ENCODE assay signal across 14 mouse cellular contexts in the genomic region with DNA sequence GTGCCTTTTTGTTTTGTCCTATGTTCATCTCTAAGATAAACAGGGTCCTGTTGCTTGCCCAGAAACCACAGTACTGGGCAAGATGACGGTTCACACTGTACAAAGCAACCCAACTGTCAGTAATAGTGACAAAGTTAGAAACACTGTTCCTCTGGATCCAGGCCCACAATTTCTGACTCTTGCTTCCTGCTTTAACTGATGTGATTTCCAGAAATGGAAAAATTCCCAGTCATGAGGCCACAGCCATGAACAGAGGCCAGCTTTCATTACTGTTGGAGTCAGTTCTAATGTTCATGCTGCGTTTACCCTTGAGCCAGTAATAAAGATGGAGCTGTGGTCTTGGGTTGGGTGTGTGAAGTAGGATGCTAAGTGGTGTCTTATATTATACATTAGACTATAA.
DNase-seq lines count a peak whose midpoint lies in the region; ATAC-seq and TF ChIP-seq lines count a peak whose summit lies in the region.
"Had no signal": no experiment of that assay in that cellular context is flagged by ENCODE, and none has a peak within 500 bp of the region (broad histone marks: within the 10 kb centered on the region; RNA-seq: fewer than 3 reads in every experiment).

No protein-coding gene starts in this region.

- H3K4me1 ChIP-seq in heart, embryonic 12.5 days (replicated peaks), result no peaks in the 10 kb centered on the region
- no peaks in the 10 kb centered on the region for H3K4me1 ChIP-seq in lung, embryonic 16.5 days (replicated peaks; ENCODE audit: control insufficient read depth, insufficient read depth, low read length)
- H3K4me1 ChIP-seq in lung, adult 2 months (ENCODE audit: control insufficient read depth, insufficient read depth, low read length), result no peaks in the 10 kb centered on the region
- H3K4me1 ChIP-seq in heart, embryonic 16.5 days (ENCODE audit: control insufficient read depth, insufficient read depth, low read length), result no peaks in the 10 kb centered on the region
- H3K4me1 ChIP-seq in intestine, postnatal 0 days (replicated peaks; ENCODE audit: control insufficient read depth, insufficient read depth, low read length), result no peaks in the 10 kb centered on the region
- H3K4me1 ChIP-seq in hindbrain, embryonic 13.5 days (replicated peaks), result no peaks in the 10 kb centered on the region
- H3K4me1 ChIP-seq: forebrain, embryonic 15.5 days; liver, embryonic 13.5 days; megakaryocyte, embryonic 14.5 days had no signal

- TF ChIP-seq POLR2A in lung, adult 2 months (IDR thresholded peaks at IDR 0.05; ENCODE audit: borderline replicate concordance, extremely low read depth, low read depth, low read length), result no peak

- H3K36me3 ChIP-seq in heart, embryonic 12.5 days, result no peaks in the 10 kb centered on the region
- H3K36me3 ChIP-seq in lung, embryonic 16.5 days (ENCODE audit: control insufficient read depth, insufficient read depth, low read length), result no peaks in the 10 kb centered on the region
- H3K36me3 ChIP-seq in heart, embryonic 16.5 days (ENCODE audit: control insufficient read depth, insufficient read depth), result no peaks in the 10 kb centered on the region
- no peaks in the 10 kb centered on the region for H3K36me3 ChIP-seq in intestine, postnatal 0 days (ENCODE audit: control insufficient read depth, insufficient read depth)
- no peaks in the 10 kb centered on the region for H3K36me3 ChIP-seq in hindbrain, embryonic 13.5 days
- H3K36me3 ChIP-seq: forebrain, embryonic 15.5 days; liver, embryonic 13.5 days had no signal

- 50% methylated on average over 2 of the region's 2 CpGs for WGBS in heart, embryonic 12.5 days
- WGBS in lung, embryonic 16.5 days, result 54% methylated on average over 2 of the region's 2 CpGs
- 50% methylated on average over 2 of the region's 2 CpGs for WGBS in lung, adult 2 months
- WGBS in heart, embryonic 16.5 days, result 49% methylated on average over 2 of the region's 2 CpGs
- WGBS in intestine, postnatal 0 days, result 71% methylated on average over 2 of the region's 2 CpGs
- WGBS in hindbrain, embryonic 13.5 days, result 92% methylated on average over 2 of the region's 2 CpGs

- H3K27ac ChIP-seq in heart, embryonic 12.5 days (ENCODE audit: poor library complexity, severe bottlenecking), result no peak overlapping the region
- H3K27ac ChIP-seq in lung, embryonic 16.5 days (ENCODE audit: low read length), result no peak overlapping the region
- no peak overlapping the region; the same call in 1 of the 2 replicates for H3K27ac ChIP-seq in heart, embryonic 16.5 days (ENCODE audit: low read length)
- H3K27ac ChIP-seq in intestine, postnatal 0 days (ENCODE audit: low read depth, low read length), result no peak overlapping the region
- no peak overlapping the region for H3K27ac ChIP-seq in hindbrain, embryonic 13.5 days
- H3K27ac ChIP-seq: forebrain, embryonic 15.5 days; liver, embryonic 13.5 days had no signal

- ATAC-seq in heart, embryonic 12.5 days (ENCODE audit: insufficient number of reproducible peaks, low FRiP score), result no peak
- ATAC-seq in lung, embryonic 16.5 days (ENCODE audit: low read depth), result peak; percentile 64
- 0 out of 2 replicates have a peak, but pooled peaks have one; percentile 28 for ATAC-seq in heart, embryonic 16.5 days (replicated peaks; ENCODE audit: extremely low read depth, insufficient read depth, low FRiP score)
- no peak for ATAC-seq in intestine, postnatal 0 days
- ATAC-seq in hindbrain, embryonic 13.5 days (ENCODE audit: low FRiP score), result no peak
- ATAC-seq: activated CD4-positive, CD25-positive, alpha-beta regulatory T cell, adult 4 months; forebrain, embryonic 15.5 days had no signal

- no peaks in the 10 kb centered on the region for H3K27me3 ChIP-seq in heart, embryonic 12.5 days (replicated peaks)
- no peaks in the 10 kb centered on the region for H3K27me3 ChIP-seq in lung, embryonic 16.5 days (ENCODE audit: control insufficient read depth, insufficient read depth, low read depth, low read length)
- H3K27me3 ChIP-seq in heart, embryonic 16.5 days (ENCODE audit: control insufficient read depth, insufficient read depth, low read length), result no peaks in the 10 kb centered on the region
- H3K27me3 ChIP-seq in intestine, postnatal 0 days (replicated peaks; ENCODE audit: control insufficient read depth, insufficient read depth, low read length), result no peaks in the 10 kb centered on the region
- H3K27me3 ChIP-seq in hindbrain, embryonic 13.5 days, result no peaks in the 10 kb centered on the region
- H3K27me3 ChIP-seq: forebrain, embryonic 15.5 days; liver, embryonic 13.5 days; megakaryocyte, embryonic 14.5 days had no signal

- H3K9ac ChIP-seq in heart, embryonic 12.5 days, result no peak overlapping the region
- H3K9ac ChIP-seq in lung, embryonic 16.5 days (ENCODE audit: low read length), result no peak overlapping the region
- no peak overlapping the region for H3K9ac ChIP-seq in heart, embryonic 16.5 days (ENCODE audit: low read length)
- no peak overlapping the region for H3K9ac ChIP-seq in intestine, postnatal 0 days (ENCODE audit: low read depth, low read length)
- H3K9ac ChIP-seq in hindbrain, embryonic 13.5 days, result no peak overlapping the region
- H3K9ac ChIP-seq: forebrain, embryonic 15.5 days; liver, embryonic 13.5 days had no signal

- H3K4me3 ChIP-seq in heart, embryonic 12.5 days, result no peak overlapping the region
- H3K4me3 ChIP-seq in lung, embryonic 16.5 days (ENCODE audit: low read length), result no peak overlapping the region
- H3K4me3 ChIP-seq in lung, adult 2 months (replicated peaks; ENCODE audit: extremely low read depth, low read depth, low read length), result no peak overlapping the region
- no peak overlapping the region for H3K4me3 ChIP-seq in heart, embryonic 16.5 days (ENCODE audit: low read length)
- H3K4me3 ChIP-seq in intestine, postnatal 0 days (ENCODE audit: low read depth, low read length), result no peak overlapping the region
- no peak overlapping the region for H3K4me3 ChIP-seq in hindbrain, embryonic 13.5 days
- H3K4me3 ChIP-seq: forebrain, embryonic 15.5 days; liver, embryonic 13.5 days; megakaryocyte, embryonic 14.5 days had no signal

- no peak overlapping the region for H3K4me2 ChIP-seq in heart, embryonic 12.5 days
- H3K4me2 ChIP-seq in lung, embryonic 16.5 days (ENCODE audit: low read depth, low read length), result no peak overlapping the region
- H3K4me2 ChIP-seq in heart, embryonic 16.5 days (ENCODE audit: low read depth, low read length), result no peak overlapping the region
- no peak overlapping the region for H3K4me2 ChIP-seq in intestine, postnatal 0 days (replicated peaks; ENCODE audit: low read depth)
- no peak overlapping the region for H3K4me2 ChIP-seq in hindbrain, embryonic 13.5 days
- H3K4me2 ChIP-seq: forebrain, embryonic 15.5 days; liver, embryonic 13.5 days had no signal

- peak; percentile 93 for DNase-seq in heart, adult 11 months
- no peak for DNase-seq in lung, adult 2 months
- peak; percentile 4 for DNase-seq in lung, postnatal 36 days
- DNase-seq: cerebellum, adult 11 months; kidney, adult 8-10 months; liver, embryonic 13.5 days had no signal

- TF ChIP-seq CTCF in lung, adult 2 months (IDR thresholded peaks at IDR 0.05; ENCODE audit: insufficient read depth, low read length), result no peak
- TF ChIP-seq CTCF in intestine, postnatal 0 days (IDR thresholded peaks at IDR 0.05; ENCODE audit: low read depth), result no peak

- 0 out of 2 replicates have a peak, but pooled peaks cover 2% of the 10 kb centered on the region for H3K9me3 ChIP-seq in heart, embryonic 12.5 days (replicated peaks)
- no peaks in the 10 kb centered on the region for H3K9me3 ChIP-seq in lung, embryonic 16.5 days (ENCODE audit: control insufficient read depth, low read length)
- no peaks in the 10 kb centered on the region for H3K9me3 ChIP-seq in heart, embryonic 16.5 days (replicated peaks; ENCODE audit: control insufficient read depth, low read length)
- no peaks in the 10 kb centered on the region for H3K9me3 ChIP-seq in intestine, postnatal 0 days (ENCODE audit: control insufficient read depth)
- peaks cover 3% of the 10 kb centered on the region; the same call in 1 of the 2 replicates for H3K9me3 ChIP-seq in hindbrain, embryonic 13.5 days
- H3K9me3 ChIP-seq: forebrain, embryonic 15.5 days; liver, embryonic 13.5 days; megakaryocyte, embryonic 14.5 days had no signal

Comparison
In these comparisons a context has a peak if more than half of its experiments do, and no peak if none do; other contexts are left out.
1. ATAC-seq: peak in lung, embryonic 16.5 days (single experiment) and heart, embryonic 16.5 days (single experiment); none in heart, embryonic 12.5 days (single experiment), intestine, postnatal 0 days (single experiment) and hindbrain, embryonic 13.5 days (single experiment).